Mouse (Mus musculus) liver, adult 2 months (tissue): ENCODE results near the gene Sv2a.

Experiments used
- CTCF ChIP-seq: fragments of 200-500 bp; IDR thresholded peaks from 2 replicates; pipeline ENCODE4 v1.5.1; 2011; ENCODE audit warnings: low read depth, low read length, control low read depth
- POLR2A ChIP-seq: fragments of 200-500 bp; IDR thresholded peaks from 2 replicates; pipeline ENCODE4 v1.6.1; 2011; ENCODE audit warnings: low read length, control low read depth; ENCODE audit not compliant: insufficient read depth; ENCODE audit errors: extremely low read depth

DNA sequence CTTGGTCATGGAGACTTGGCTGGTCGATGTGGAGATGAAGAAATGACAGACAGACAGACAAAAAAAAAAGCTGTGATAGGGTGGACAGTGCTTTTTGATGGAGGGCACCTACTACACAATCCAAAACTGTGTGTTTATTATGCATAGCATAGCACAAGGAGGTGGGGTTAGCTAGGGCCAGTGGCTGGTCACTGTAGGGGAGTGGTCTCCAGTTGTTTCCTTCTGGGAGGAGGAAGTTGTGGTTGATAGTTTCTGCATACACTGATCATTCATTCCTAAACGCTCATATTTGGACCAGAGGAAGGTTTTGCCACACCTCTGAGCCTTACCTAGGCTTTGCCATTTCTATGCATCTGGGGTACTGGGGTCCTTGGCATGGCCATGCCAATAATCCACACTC, 49.5 kb downstream of the Sv2a start:
- TF ChIP-seq POLR2A = no peak
- TF ChIP-seq CTCF = no peak
